Mouse (Mus musculus) frontal cortex, postnatal 10 days (tissue): ENCODE measurements around the gene Klrg2.
A peak's percentile ranks its signal among the peaks of the same experiment; 100 is the strongest.
"Not testable (repeated sequence)": the region's sequence is repeated elsewhere in the genome, so short reads cannot be mapped to it uniquely, and the experiment has no call there.

Experiments used
- DNase-seq, 2 experiments: peaks; one replicate each; pipeline ENCODE4 v3.0.0; 2022; ENCODE audit warnings: low spot score in 2 of 2, mixed read lengths in 1 of 2

The Klrg2 gene

DNA sequence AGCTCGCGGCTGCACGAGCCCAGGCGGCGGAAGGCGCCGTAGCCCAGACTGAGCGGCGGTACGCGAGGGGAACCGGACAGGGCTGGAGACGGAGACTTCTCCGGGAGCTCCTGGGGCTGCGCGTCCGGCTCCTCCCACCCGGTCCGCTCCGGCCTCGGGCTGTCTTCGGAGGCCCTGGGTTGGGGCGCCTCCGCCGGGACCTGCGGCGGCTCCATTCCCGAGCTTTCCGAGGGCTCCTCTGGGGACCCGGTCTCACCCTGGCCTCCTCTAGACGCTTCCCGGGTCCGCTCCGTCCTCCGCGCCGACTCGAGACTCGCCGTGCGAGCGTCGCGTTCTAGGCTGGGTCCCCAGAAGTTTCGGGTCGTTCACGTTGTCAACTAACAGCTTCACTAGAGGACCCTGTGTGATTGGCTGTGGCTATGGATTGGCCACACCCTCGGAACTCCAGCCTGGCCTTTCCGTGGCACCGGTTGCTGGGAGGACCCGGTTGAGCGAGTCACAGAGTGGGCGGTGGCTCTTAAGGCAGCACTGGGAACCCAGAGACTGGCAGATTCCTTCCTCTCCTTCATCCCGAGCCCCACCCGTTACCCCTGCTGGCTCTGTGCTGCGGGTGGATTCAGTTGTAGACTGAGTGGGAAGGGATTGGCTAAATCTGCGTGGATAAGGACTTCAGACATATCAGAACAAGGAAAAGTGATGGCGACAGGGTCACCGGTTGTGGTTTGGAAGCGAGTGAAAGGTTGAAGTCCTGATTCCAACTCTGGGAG, at the start of gene Klrg2:
Gene Klrg2 (minus strand): TSS at position 391 of the 767 bp plus-strand sequence.
- no peak for DNase-seq

DNA sequence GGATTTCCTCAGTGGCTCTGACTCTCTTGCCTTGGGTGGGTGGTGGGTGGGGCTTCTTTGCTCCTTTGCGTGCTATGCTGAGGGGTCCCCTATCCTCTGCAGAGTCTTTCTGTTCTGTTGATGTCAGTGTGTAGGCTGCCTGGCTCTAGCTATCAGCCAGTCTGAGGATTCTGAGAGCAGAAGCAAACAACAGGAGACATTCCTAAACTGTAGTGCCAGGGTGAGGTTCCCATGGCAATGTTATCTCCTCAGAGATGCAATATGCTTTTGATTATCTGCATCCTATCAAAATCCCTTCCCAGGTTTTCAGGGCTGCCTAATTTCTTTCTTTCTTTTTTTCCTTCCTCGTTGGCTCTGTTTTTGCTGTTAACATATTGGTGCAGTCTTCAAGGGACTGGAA, 45.5 kb upstream of the Klrg2 start:
- no peak for DNase-seq

DNA sequence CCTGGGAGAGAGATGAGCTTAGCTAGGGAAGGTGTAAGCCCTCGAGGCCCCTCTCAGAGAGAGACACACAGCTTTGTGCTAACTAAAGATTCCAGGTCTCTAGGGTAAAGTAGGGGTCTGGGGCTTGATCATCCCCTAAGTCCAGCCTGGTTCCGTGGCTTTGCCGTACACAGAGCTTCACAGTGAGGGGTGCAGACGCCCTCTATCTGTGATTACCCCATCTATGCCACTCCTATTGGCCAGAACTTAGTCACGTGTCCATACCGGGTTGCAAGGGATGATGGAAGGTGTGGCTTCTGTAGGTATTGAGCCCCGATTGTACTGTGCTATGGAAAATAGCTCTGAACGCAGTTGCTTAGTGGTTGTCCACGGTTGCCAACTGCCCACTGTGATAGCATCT, 40.6 kb upstream of the Klrg2 start:
- DNase-seq, result no peak

DNA sequence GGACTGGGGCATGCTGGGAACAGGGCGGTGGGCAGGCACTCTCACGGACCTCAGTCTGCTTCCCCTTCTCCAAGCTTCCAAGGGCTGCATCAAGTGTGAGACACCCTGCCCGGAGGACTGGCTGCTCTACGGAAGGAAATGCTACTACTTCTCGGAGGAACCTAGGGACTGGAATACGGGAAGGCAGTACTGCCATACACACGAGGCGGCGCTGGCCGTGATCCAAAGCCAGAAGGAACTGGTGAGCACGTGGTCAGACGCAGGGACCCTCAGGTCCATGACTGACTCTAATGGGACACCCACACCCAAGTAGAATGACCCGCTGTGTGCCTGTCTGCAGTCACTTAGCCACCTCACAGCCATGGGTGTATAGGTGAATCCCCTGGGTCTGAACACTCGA, 39.7 kb upstream of the Klrg2 start:
- DNase-seq, result no peak

DNA sequence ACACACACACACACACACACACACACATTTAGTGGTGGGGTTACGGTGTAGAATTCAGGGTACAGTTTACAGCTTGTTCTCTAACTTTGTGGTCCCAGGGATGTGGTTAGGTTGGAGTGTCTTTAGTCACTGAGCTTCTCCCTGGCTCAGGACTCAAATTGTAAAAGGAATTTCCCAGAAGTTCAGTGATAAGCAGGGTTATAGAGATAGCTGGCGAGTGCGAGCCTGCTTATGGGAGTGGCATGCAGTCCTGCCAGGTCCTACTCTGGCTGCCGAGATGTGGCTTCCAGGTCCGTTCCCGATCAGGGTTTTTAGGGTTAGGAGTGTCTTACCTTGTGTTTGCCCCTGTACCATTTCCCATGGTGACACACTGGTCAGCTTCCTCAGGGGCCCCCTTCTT, 39.2 kb upstream of the Klrg2 start:
- no peak for DNase-seq

DNA sequence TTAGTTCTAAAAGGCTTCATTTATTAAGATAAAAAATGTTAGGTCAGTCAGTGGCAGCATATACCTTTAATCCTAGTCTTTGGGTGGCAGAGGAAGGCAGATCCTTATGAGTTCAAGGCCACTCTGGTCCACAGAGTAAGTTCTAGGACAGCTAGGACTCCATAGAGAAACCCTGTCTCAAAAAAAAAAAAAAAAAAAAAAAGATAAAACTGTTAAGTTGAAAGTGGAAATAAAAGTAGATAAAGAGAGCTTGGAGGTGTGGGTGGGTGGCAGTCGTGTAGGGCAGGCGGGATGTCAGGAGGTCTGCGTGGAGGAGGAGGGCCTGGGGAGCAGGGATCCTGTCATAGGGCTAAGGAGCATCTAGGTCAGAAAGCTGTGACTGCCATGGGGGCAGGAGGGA, 35.0 kb upstream of the Klrg2 start:
- DNase-seq, result no peak

DNA sequence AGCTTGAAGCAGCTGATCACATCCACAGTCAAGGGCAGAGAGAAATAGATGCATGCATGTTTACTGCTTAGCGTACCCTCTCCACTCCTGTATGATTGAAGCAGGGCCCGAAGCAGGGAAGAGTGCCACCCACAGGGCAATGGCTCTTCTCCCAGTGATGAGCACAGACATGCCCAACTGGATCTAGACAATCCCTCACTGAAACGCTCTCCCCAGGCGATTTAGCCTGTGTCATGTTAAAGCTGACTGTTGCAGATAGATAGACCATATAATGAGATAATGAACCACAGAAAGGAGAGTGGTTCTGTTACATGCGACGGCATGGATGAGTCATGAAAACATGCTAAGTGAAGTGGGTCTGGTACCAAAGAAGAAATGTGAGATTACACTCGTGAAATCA, 34.2 kb upstream of the Klrg2 start:
- no peak for DNase-seq

DNA sequence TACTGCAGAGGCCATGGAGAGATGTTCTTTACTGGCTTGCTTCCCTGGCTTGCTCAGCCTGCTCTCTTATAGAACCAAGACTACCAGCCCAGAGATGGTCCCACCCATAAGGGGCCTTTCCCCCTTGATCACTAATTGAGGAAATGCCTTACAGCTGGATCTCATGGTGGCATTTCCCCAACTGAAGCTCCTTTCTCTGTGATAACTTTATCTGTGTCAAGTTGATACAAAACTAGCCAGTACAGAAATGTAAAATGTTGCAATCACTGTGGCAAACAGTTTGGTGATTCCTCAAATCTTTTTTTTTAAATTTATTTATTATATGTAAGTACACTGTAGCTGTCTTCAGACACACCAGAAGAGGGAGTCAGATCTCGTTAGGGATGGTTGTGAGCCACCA, 33.4 kb upstream of the Klrg2 start:
- DNase-seq, result not testable (repeated sequence)

DNA sequence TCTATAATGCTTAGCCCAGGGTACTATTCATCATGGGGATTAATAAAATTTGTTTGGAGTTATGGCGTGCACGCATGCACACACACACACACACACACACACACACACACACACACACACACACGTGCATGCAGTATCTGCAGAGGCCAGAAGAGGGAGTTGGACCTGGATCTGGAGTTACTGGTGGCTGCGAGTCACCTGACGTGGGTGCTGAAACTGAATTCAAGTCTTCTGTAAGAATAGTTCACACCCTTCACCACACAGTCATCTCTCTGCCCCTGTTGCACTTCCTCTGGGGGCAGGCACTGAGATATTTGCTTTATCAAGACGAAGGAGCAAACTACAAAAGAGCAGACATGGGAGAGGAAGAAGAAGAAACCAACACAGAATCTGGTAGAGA, 32.5 kb upstream of the Klrg2 start:
- no peak for DNase-seq

DNA sequence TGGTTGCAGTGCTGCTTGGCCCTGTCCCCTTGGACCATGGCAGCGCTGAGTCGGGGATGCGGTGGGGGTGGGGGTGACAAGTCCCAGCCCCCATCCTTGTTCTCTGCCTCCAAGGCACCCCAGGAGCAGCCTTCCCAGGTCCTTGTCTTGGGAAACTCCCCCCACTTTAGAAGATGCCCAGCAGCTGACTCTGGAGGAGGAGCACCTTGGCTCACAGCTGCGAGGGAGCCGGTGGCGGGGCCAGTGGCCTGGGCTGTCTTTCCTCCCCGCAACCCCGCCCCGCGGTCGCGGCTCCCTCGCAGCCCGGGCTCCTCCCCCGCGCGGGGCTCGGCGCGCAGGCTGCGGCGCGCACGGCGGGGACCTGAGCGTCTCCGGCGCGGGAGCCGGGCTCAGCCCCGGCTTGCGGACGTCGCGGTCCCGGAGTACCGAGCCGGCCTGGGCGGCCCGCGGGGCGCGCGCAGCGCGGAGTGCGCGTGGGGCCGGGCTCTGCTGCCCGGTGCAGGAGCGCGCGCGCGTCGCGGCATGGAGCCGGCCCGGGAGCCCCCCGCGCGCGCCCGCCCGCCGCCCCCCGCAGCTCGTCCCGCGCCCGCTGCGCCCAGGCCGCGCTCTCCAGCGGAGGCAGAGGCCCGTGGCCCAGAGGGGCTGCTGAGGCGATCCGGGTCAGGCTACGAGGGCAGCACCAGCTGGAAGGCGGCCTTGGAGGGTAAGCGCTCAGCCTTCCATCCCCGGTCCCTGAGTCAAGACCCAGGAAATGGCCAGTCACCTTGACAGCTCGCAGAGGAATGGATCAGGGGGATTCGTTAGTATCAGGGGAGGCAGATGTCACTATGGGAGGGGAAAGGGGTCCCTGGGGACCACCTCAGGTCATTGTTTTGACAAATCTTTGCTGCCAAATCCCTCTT, 25.9 kb upstream of the Klrg2 start, which contains the start of gene Clec2l:
Gene Clec2l (plus strand): TSS at position 356 of the 902 bp plus-strand sequence.
- DNase-seq, result peak in 1 of 2 experiments; percentile 31

DNA sequence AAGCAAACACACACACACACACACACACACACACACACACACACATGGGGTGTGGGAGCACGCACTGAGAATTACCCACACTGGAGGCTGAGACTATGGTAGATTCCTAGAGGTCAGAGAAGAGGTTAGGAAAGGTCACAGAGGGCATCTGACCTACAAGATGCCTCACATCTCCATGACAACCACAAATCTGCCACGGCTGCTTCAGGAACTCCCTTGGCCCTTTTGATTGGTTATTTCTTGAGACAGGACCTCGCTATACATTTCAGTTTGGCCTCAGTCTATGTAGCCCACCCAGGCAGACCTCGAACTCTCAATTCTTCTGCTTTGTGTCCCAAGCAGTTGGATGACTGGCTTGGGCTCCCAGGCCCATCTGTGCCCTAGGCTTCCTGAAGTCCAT, 24.6 kb upstream of the Klrg2 start:
- no peak for DNase-seq

DNA sequence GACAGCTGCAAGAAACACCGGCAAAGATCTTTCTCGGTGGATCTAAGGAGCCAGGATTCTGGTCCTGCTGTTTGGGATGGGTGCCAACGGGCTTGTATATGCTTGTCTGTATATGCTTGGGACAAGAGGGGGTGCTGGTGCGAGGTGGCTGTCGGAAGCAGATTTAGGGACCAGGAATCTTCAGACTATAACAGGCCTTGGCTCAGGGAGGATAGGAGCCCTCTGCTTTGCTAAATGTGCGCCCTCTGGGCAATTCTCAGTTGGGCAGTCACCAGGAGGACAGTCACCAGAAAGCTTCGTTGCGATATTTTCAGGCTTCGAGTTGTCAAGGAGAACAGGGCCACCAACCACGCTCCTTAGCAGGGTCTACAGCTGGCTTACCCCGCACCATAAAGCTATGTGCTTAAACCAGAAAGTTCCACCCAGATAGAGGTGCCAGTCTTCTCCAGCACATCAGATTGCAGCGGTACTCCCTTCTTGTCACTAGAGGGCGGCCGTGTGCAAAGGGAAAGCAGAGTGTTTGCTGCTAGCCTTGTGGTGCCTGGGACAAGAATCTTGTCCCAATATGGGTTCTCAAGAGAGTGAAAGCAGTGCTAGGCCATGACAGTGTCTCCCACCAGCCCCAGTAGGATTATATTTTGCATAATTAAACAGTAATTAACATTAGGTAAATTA, 13.4 kb upstream of the Klrg2 start:
- peak in 1 of 2 experiments; percentile 66 for DNase-seq

DNA sequence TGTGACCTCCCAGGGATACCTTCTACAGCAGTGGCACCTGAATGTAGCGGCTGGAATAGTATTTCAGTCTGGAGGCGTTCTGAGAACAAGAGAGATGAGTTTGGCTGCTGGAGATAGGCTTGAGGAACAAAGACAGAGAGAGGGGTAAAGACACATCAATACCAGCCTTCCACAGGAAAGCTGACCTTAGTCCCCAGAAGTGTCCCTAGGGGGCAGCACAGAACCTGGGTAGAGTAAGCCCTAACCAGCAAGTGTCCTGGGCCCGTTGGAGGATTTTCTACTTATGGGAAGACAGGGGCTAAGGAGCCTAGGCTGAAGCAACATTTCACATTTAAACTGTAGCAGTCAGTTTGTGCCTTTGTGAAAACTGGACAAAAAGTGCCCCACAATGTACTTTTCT, 12.5 kb upstream of the Klrg2 start:
- DNase-seq, result no peak

DNA sequence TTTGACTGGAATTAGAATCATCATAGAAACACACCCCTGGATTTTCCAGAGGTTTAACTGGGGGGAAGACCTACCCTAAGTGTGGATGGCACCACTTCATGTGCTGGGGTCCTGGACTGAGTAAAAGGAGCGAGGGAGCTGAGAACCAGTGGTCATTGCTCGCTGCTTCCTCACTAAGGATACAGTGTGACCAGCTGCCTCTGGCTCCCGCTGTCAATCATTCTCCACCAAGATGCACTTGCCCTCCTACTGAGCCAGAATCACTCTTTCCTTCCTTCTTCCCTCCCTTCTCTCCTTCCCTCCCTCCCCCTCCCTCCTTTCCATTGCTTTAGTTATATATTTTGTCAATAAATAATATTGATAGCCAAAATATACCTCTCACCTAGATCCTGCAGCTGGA, 6.0 kb upstream of the Klrg2 start:
- DNase-seq, result no peak

DNA sequence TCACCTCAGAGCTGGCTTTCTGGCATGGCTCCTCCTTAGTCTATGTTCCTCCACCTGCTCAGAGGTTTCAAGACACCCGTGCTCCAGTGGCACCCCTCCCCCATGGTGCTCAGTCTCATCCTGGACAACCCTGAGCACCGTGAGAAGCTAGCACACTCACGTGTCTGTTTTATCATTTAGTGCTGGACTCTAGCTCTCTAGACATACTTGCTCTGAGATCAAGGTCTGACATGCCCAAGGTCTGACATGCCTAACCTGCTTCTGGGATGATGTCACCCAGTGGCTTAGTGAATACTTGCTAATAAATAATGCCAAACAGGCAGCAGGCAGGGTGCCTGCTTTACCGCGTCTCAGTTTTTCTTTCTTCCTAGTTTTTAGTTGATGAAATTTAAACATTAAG, 5.6 kb upstream of the Klrg2 start:
- DNase-seq, result no peak

DNA sequence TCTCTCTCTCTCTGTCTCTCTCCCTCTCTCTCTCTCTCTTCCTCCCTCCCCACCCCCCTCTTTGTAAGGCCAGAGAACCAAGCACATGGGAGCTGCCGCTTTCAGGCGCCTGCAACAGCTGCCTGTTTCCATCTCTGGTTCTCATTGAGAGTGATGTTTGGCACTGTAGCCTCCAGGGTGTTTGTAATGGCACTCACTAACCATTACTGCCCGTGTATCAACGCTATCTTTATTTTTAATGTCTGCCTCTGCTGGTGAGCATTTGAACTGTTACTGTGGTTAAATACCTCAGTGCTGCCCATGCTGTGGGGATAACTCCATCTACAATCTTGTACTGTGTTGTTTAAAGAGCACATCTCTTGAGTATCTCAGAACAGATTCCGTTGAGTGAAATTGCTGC, 4.6 kb upstream of the Klrg2 start:
- no peak for DNase-seq

DNA sequence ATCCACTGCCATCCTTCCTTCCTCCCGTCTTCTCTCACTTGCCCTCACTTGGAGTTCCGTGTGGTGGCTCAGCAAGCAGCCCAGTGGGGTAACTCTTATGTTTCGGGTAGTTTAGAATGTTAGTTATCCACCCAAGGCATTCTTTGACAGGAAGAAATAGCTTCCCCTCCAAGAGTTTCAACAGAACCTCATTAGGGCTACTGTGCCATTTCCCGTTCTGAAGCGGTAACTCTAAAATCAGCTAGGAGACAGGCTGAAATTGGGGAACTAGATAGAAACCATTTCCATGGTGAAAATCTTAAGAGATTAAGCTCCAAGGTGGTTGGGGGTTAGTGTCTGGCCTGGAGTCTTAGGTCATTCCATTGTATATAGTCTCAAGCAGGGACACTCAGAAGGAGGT, 4.2 kb upstream of the Klrg2 start:
- no peak for DNase-seq

DNA sequence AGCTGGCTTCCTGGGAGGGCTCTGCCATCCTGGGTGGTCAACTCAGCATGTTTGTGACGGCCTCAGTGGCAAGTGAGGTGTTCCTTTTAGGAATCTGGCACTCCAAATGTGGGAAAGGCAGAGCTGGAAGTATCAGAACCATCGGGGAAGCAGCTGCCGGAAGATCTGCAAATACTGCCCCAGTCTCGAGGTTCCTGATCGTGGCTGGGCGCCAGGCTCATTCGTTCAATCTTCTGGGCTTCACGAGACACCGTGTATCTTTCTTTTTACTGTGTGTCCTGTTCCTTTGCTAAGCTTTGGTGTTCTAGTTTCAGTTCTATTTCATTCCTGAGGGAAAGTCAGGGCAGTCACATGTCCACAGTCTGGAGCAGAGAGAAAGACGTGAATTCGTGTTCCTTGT, 3.4 kb upstream of the Klrg2 start:
- no peak for DNase-seq

DNA sequence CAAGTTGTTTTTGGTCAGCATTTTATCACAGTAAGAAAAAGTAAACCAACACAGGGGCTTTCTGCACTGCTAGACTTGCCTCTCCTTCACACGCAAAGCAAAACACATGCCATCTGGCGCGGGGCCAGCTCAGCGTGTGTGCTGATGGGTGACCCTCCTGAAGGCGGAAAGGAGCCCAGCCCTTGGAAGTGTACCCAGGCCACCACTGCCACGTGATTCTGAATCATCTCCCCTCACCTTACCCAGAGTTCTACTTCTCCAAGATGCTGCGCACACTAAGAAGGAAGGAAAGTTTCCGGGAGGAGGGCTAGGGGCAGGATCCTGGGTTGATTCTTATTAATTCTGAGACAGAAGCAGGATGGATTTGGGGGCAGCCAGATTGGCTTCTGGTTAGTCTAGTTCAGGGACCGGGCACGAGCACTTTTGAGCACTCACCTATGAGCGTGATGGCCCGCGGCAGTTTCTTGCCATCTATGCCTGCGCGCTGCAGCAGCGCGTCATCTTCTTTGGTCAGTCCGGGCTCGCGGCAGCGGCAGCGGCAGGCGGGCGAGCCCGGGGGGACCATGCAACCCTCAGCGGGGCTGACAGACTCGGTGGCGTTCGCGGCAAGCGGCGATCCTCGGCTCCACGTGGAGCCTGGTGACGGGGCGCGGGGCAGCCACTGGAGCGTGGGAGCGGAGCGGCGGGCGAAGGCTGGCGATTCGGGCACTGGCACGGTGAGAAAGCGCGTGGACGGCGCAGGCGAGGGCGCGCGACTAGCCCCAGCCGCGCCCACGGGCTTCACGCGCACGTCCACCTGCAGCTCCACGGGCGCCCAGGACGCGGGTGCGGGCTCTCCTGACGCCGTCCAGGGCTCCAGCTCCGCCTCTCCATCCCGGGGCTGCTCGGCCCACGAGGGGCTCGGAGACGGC, 846 bp downstream of the Klrg2 start:
- no peak for DNase-seq

DNA sequence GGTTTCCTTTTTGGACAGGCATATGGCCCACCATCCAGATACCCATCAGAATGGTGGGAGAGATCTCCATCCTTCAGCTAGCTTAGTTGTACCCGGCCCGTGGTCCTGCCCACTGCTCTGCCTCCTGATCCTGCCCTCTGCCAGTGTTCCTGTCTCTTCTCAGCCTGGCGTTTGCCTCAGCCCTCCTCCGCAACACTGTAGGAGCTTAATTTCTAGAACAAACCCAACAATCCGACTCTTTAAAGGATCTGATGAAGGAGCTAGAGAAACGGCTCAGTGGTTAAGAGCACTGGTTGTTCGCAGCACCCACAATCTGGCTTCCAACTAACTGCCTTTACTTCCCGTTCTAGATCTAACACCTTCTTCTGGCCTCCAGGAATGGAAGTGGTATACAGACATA, 2.6 kb downstream of the Klrg2 start:
- DNase-seq, result no peak

DNA sequence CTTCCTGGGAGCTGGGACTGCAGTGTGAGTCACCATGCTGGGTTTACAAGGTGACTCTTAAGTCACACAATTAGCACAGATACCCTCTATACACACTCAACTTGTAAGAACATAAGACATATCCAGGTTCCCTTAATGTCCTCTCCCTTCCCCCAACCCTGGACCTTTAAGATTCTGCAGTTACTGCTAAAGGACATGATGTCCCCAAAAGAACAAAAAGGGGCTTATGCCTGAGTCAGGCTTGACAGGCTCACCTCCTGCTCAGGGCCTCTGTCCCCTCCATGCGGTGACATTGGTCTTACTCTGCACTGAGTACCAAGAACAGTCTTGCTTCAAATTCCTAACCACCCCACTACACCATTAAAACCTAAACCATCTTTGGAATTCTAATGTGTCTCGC, 4.2 kb downstream of the Klrg2 start:
- DNase-seq, result no peak
